Mouse (Mus musculus) embryonic stem cell, embryonic (primary cell): ENCODE results near the gene B230104I21Rik.

Source experiments
- CTCF ChIA-PET, 4 experiments: fragments of 300-600 bp in 2 of 4; fragments of 350-600 bp in 2 of 4; sonication (Branson Sonifier 250); formaldehyde crosslinking; loops; one replicate each; lab custom pipeline; 2022; ENCODE audit warnings: inconsistent platforms in 2 of 4; lab: Charles Lee
- POLR2A ChIA-PET, 4 experiments: fragments of 300-600 bp in 2 of 4; fragments of 350-600 bp in 2 of 4; sonication (Branson Sonifier 250); formaldehyde crosslinking; loops; one replicate each; lab custom pipeline; 2022; ENCODE audit warnings: antibody characterized with exemption in 4 of 4, inconsistent platforms in 1 of 4; lab: Charles Lee

The B230104I21Rik gene

GRCm38 (mm10) chr4:154331271-154331670 lies 4.7 kb upstream of the B230104I21Rik start:
- CTCF ChIA-PET: interaction anchor here (0.6 to 2.1 kb wide), 9 partner anchors 27 to 771 kb away, joined by 3 to 5 read pairs (median 4); no protein-coding TSS in a partner anchor
- POLR2A ChIA-PET: interaction anchor here in 1 of 4 experiments (0.9 to 1.4 kb wide), 2 partner anchors 28 to 30 kb away, joined by 4 to 5 read pairs; partner anchors contain the start of gene Arhgef16

- CTCF ChIA-PET: no interaction called here
- POLR2A ChIA-PET: interaction anchor here in 1 of 4 experiments (1.2 kb wide), 1 partner anchor 26 kb away, joined by 3 read pairs; no protein-coding TSS in a partner anchor
Observed at GRCm38 (mm10) chr4:154333300-154333699, 2.6 kb upstream of the B230104I21Rik start.

DNA sequence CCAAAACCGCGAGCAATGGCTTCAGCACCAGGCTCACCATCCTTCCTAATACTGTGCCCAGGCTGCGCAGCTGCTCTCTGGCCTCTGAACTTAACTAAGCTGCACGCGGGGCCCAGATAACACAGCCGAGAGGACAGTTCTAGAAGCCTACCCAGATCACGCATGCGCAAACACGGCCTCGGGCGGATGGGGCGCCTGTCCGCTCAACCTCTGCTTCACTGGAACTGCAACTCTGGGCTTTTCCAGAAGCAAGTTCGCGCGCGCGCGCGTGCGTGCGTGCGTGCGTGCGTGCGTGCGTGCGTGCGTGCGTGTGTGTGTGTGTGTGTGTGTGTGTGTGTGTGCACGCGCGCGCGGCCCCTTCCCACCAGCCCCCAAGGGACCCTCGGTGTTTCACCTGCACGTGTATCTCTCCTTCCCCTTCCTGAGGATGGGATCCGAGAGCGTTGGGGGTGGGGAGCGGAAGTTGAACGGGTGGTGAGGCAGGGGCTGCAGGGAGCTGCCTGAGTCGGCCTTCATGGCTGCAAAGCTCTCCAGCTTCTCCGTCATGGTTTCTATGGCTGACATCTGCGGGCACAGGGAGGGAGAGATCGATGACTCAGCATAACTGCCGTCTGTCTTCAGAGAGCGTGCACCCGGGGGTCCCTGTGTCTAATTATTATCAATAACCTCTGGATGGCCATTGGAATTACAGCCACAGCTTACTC lies 1.1 kb upstream of the B230104I21Rik start:
- POLR2A ChIA-PET: interaction anchor here in 2 of 4 experiments (0.9 to 1.1 kb wide), 3 partner anchors 10 to 82 kb away, joined by 3 read pairs; no protein-coding TSS in a partner anchor
- CTCF ChIA-PET: interaction anchor here in 2 of 4 experiments (0.6 kb wide), 2 partner anchors 274 to 463 kb away, joined by 3 to 11 read pairs; no protein-coding TSS in a partner anchor

DNA sequence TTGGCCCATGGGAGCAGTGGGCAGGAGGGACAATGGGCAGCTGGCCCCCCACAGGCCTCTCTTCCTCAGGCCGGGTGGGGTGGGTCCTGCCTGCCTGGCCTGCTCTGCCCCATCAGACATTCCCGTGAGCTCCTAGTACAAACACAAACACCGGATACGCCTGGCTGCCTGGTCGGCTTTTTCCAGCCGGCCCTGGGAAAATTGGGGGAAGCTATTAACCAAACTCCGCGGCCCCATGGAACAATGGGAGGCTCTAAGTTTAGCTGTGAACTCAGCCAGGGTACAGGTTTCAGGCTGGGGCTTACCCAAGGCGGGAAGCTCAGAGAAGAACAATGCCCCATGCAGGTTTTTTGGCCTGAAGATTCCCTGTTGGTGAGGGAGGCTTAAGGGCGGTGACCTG lies 723 bp downstream of the B230104I21Rik start:
- CTCF ChIA-PET: interaction anchor here (0.7 to 1.4 kb wide), 6 partner anchors 35 to 722 kb away, joined by 3 to 4 read pairs (median 3); no protein-coding TSS in a partner anchor
- POLR2A ChIA-PET: interaction anchor here (0.6 to 1.2 kb wide), 8 partner anchors 12 to 684 kb away, joined by 3 to 4 read pairs (median 4); no protein-coding TSS in a partner anchor

GRCm38 (mm10) chr4:154346731-154347522 lies 11.0 kb downstream of the B230104I21Rik start:
- POLR2A ChIA-PET: interaction anchor here in 2 of 4 experiments (0.6 to 2.5 kb wide), 3 partner anchors 11 to 22 kb away, joined by 3 to 11 read pairs (median 4); no protein-coding TSS in a partner anchor
- CTCF ChIA-PET: interaction anchor here in 3 of 4 experiments (0.6 to 2.7 kb wide), 4 partner anchors 17 to 481 kb away, joined by 3 to 13 read pairs (median 8); partner anchors contain the start of gene Arhgef16 (in 1 of the 3)

- POLR2A ChIA-PET: interaction anchor here in 2 of 4 experiments (0.5 to 2.5 kb wide), 6 partner anchors 10 to 487 kb away, joined by 3 to 11 read pairs (median 4); no protein-coding TSS in a partner anchor
- CTCF ChIA-PET: interaction anchor here in 3 of 4 experiments (0.6 to 2.7 kb wide), 6 partner anchors 19 to 1901 kb away, joined by 3 to 13 read pairs (median 4); partner anchors contain the start of gene Ttc34 (in 1 of the 3)
Observed at GRCm38 (mm10) chr4:154348197-154348786, 12.4 kb downstream of the B230104I21Rik start.

GRCm38 (mm10) chr4:154352246-154352645 lies 16.3 kb downstream of the B230104I21Rik start:
- CTCF ChIA-PET: interaction anchor here in 2 of 4 experiments (0.6 to 0.9 kb wide), 5 partner anchors 8 to 106 kb away, joined by 3 to 4 read pairs (median 3); no protein-coding TSS in a partner anchor
- POLR2A ChIA-PET: interaction anchor here in 3 of 4 experiments (0.6 to 1.9 kb wide), 5 partner anchors 14 to 442 kb away, joined by 3 to 5 read pairs (median 3); no protein-coding TSS in a partner anchor

DNA sequence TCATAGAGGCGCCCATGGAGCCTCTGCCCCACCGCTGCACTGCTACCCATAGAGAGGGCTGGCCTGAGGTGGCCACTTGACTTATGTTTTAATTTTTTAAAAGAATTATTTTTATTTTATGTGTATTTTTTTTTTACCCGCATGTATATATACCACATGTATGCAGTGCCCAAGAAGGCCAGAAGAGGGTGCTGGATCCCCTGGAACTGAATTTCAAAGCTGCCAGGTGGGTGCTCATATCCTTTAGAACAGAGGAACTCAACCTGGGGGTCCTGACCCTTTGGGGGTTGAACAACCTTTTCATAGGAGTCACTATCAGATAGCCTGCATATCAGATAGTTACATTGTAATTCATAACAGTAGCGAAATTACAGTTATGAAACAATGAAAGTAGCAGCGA lies 19.5 kb downstream of the B230104I21Rik start:
- CTCF ChIA-PET: interaction anchor here (0.5 to 2.0 kb wide), 14 partner anchors 11 to 484 kb away, joined by 3 to 7 read pairs (median 3); no protein-coding TSS in a partner anchor
- POLR2A ChIA-PET: interaction anchor here in 1 of 4 experiments (1.4 kb wide), 1 partner anchor 301 kb away, joined by 3 read pairs; no protein-coding TSS in a partner anchor

DNA sequence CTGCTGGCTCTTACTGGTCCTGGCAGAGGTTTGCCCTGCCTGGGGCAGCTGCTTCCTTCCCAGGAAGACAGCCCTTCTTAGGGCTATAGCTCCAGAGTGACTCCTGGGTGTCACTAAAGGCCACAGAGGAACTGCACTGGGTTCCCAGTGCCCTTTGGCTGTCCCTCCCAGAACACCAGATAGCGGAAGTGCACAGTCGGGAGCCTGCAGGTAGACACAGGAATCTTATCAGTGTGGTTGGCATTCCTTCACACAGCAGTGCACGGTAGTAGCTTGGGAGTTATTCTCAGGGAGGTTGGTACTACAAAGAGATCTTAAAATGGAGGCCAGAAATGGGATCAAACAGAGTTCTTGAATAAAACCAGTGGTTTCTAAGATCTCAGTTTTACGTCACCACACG lies 22.4 kb downstream of the B230104I21Rik start:
- ChIA-PET CTCF (interaction anchor here (0.6 to 2.8 kb wide), 9 partner anchors 8 to 420 kb away, joined by 3 to 9 read pairs (median 4); no protein-coding TSS in a partner anchor), POLR2A (interaction anchor here in 3 of 4 experiments (0.6 to 4.8 kb wide), 21 partner anchors 8 to 777 kb away, joined by 3 to 21 read pairs (median 4); partner anchors contain the start of gene B230104I21Rik (in 1 of the 3))

DNA sequence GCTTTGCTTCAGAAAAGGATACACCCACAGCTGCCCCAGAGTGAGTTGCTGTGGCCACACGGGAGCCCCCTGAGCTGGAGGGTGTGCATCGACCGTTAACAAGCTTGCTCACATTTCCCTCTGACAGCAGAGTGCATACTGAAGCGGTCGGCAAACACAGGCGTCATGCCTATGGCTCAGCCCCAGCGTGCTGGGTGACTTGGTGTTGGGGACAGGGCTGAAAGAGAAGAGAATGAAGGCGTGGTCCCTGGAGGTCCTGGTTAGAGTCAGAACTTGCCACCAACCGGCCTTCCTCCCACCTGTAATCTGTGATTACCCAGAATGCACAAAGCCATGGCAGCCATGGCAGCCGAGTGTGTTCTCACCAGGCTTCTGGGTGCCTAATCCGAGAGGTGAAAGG lies 22.9 kb downstream of the B230104I21Rik start:
- ChIA-PET POLR2A (interaction anchor here in 3 of 4 experiments (0.6 to 4.8 kb wide), 22 partner anchors 8 to 777 kb away, joined by 3 to 21 read pairs (median 4); partner anchors contain the start of gene B230104I21Rik (in 1 of the 3)), CTCF (interaction anchor here (0.6 to 2.8 kb wide), 8 partner anchors 8 to 420 kb away, joined by 3 to 9 read pairs (median 4); no protein-coding TSS in a partner anchor)

GRCm38 (mm10) chr4:154359762-154360300 lies 23.9 kb downstream of the B230104I21Rik start:
- ChIA-PET POLR2A (interaction anchor here in 3 of 4 experiments (0.5 to 4.8 kb wide), 16 partner anchors 9 to 426 kb away, joined by 3 to 21 read pairs (median 4); no protein-coding TSS in a partner anchor), CTCF (interaction anchor here in 3 of 4 experiments (0.8 to 2.8 kb wide), 5 partner anchors 7 to 42 kb away, joined by 3 to 9 read pairs (median 4); no protein-coding TSS in a partner anchor)

DNA sequence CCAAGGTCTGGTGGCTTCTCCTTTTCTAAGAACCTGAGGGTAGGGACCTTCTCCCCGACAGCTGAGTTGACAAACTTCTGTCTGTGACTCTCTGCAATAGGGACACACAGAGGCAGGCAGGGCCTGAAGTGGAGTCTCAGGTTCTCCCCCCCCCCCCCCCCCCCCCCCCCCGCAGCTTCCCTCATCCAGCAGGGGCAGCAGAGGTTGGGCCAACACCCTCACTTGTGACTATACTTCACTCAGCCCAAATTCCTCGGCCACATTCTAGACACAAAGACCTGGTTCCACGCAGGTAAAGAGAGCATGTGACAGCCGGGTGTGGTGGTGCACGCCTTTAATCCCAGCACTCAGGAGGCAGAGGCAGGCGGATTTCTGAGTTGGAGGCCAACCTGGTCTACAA lies 24.5 kb downstream of the B230104I21Rik start:
- ChIA-PET CTCF (interaction anchor here (0.6 to 2.8 kb wide), 10 partner anchors 8 to 1048 kb away, joined by 3 to 12 read pairs (median 4); partner anchors contain the start of gene Cfap74 (in 1 of the 4)), POLR2A (interaction anchor here in 3 of 4 experiments (0.5 to 4.8 kb wide), 20 partner anchors 8 to 1779 kb away, joined by 3 to 21 read pairs (median 4); no protein-coding TSS in a partner anchor)

GRCm38 (mm10) chr4:154360850-154361249 lies 24.9 kb downstream of the B230104I21Rik start:
- CTCF ChIA-PET: interaction anchor here in 3 of 4 experiments (0.6 to 1.4 kb wide), 9 partner anchors 8 to 1048 kb away, joined by 3 to 12 read pairs (median 4); partner anchors contain the start of gene Cfap74 (in 1 of the 3)
- POLR2A ChIA-PET: interaction anchor here in 2 of 4 experiments (0.6 to 4.8 kb wide), 16 partner anchors 8 to 1779 kb away, joined by 3 to 21 read pairs (median 4); no protein-coding TSS in a partner anchor

- ChIA-PET CTCF (no interaction called here), POLR2A (no interaction called here)
Observed at GRCm38 (mm10) chr4:154364752-154365151, 28.8 kb downstream of the B230104I21Rik start.

GRCm38 (mm10) chr4:154366836-154367235 lies 30.9 kb downstream of the B230104I21Rik start:
- ChIA-PET POLR2A (interaction anchor here in 2 of 4 experiments (1.9 to 2.0 kb wide), 2 partner anchors 8 to 9 kb away, joined by 4 to 7 read pairs; no protein-coding TSS in a partner anchor), CTCF (interaction anchor here in 3 of 4 experiments (0.6 to 2.1 kb wide), 8 partner anchors 8 to 65 kb away, joined by 3 to 10 read pairs (median 4); partner anchors contain the start of gene Arhgef16 (in 1 of the 3))

DNA sequence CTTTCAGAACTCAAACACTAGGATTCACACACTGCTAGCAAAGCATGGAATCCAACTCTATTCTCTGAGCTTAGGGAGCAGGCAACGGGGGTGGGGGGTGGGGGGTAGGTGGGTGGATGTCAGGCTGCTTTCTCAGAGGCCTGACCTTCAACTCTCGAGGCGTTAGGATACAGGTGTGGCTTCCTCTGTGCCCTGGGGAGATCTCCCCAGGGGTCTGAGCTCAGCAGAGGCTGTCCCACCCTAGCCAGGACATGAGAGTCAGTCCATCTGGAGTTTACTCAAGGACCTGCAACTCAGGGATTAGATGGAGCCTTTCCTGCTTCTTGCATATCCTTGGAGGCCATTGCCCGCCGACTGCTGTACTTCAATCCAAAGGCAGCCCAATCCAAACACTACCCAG lies 33.2 kb downstream of the B230104I21Rik start:
- CTCF ChIA-PET: interaction anchor here in 2 of 4 experiments (0.5 to 1.5 kb wide), 10 partner anchors 11 to 686 kb away, joined by 3 to 4 read pairs (median 4); no protein-coding TSS in a partner anchor
- POLR2A ChIA-PET: interaction anchor here in 2 of 4 experiments (1.0 to 4.2 kb wide), 8 partner anchors 8 to 202 kb away, joined by 3 to 21 read pairs (median 4); no protein-coding TSS in a partner anchor
